Mouse (Mus musculus): ENCODE data around the gene Zkscan5. TPM values are rescaled to one million over a fixed set of nuclear protein-coding genes. Genes with fewer than 3 reads are reported as not detected.
A peak's percentile ranks its signal among the peaks of the same experiment; 100 is the strongest.

The Zkscan5 gene
- 20.4 and 21.0 TPM in 2 replicates for polyA plus RNA-seq (2014; fragmentation: Nextera tagmentation; extraction: Ambion mirVana)

GRCm38 (mm10) chr5:145203936-145204691 lies at the start of gene Zkscan5:
Gene Zkscan5 (plus strand): TSS chr5:145204562.
- peak; percentile 97 for ATAC-seq (replicated peaks; ENCODE audit: insufficient number of reproducible peaks, low FRiP score, low TSS enrichment, low read depth)
- peak within 1 kb of the TSS; percentile 64 for H3K4me3 ChIP-seq (ENCODE audit: low read depth, low read length)
- H3K27me3 ChIP-seq (ENCODE audit: control insufficient read depth, insufficient read depth, low read length): no peaks in the 10 kb centered on the region
- no peaks in the 10 kb centered on the region for H3K9me3 ChIP-seq (replicated peaks; ENCODE audit: control insufficient read depth, low read length)
- under 1% methylated on average over 22 of the region's 22 CpGs for WGBS
- H3K36me3 ChIP-seq (replicated peaks; ENCODE audit: control insufficient read depth, insufficient read depth, low read depth, low read length): no peaks in the 10 kb centered on the region
- H3K9ac ChIP-seq (replicated peaks; ENCODE audit: low read length): peak within 1 kb of the TSS; percentile 67
- H3K4me2 ChIP-seq (ENCODE audit: low read depth, low read length): peak within 1 kb of the TSS; percentile 44
- peaks cover 3% of the 10 kb centered on the region; the same call in 1 of the 2 replicates for H3K4me1 ChIP-seq (ENCODE audit: control insufficient read depth, insufficient read depth, low read length)
- DNase-seq (ENCODE audit: low spot score): peak; percentile 98
- H3K27ac ChIP-seq (replicated peaks; ENCODE audit: low read depth, low read length): peak within 1 kb of the TSS; percentile 23

GRCm38 (mm10) chr5:145161361-145161760 lies 43.0 kb upstream of the Zkscan5 start:
- DNase-seq (ENCODE audit: low spot score) (no peak), ATAC-seq (replicated peaks; ENCODE audit: insufficient number of reproducible peaks, low FRiP score, low TSS enrichment, low read depth) (no peak)
- Histone ChIP-seq H3K27ac (replicated peaks; ENCODE audit: low read depth, low read length) (no peak overlapping the region), H3K4me3 (ENCODE audit: low read depth, low read length) (no peak overlapping the region), H3K4me1 (ENCODE audit: control insufficient read depth, insufficient read depth, low read length) (no peaks in the 10 kb centered on the region), H3K9me3 (replicated peaks; ENCODE audit: control insufficient read depth, low read length) (no peaks in the 10 kb centered on the region), H3K4me2 (ENCODE audit: low read depth, low read length) (no peak overlapping the region), H3K27me3 (ENCODE audit: control insufficient read depth, insufficient read depth, low read length) (no peaks in the 10 kb centered on the region), H3K36me3 (replicated peaks; ENCODE audit: control insufficient read depth, insufficient read depth, low read depth, low read length) (peaks cover 4% of the 10 kb centered on the region; the same call in 1 of the 2 replicates), H3K9ac (replicated peaks; ENCODE audit: low read length) (no peak overlapping the region)
- WGBS: 94% methylated on average over 14 of the region's 14 CpGs

GRCm38 (mm10) chr5:145164710-145165109 lies 39.7 kb upstream of the Zkscan5 start:
- H3K4me3 ChIP-seq (ENCODE audit: low read depth, low read length): no peak overlapping the region
- no peaks in the 10 kb centered on the region for H3K27me3 ChIP-seq (ENCODE audit: control insufficient read depth, insufficient read depth, low read length)
- no peaks in the 10 kb centered on the region; the same call in 1 of the 2 replicates for H3K36me3 ChIP-seq (replicated peaks; ENCODE audit: control insufficient read depth, insufficient read depth, low read depth, low read length)
- no peaks in the 10 kb centered on the region for H3K9me3 ChIP-seq (replicated peaks; ENCODE audit: control insufficient read depth, low read length)
- no peak overlapping the region for H3K9ac ChIP-seq (replicated peaks; ENCODE audit: low read length)
- no peak overlapping the region for H3K4me2 ChIP-seq (ENCODE audit: low read depth, low read length)
- 77% methylated on average over 3 of the region's 3 CpGs for WGBS
- H3K27ac ChIP-seq (replicated peaks; ENCODE audit: low read depth, low read length): no peak overlapping the region
- DNase-seq (ENCODE audit: low spot score) (no peak), ATAC-seq (replicated peaks; ENCODE audit: insufficient number of reproducible peaks, low FRiP score, low TSS enrichment, low read depth) (no peak)
- no peaks in the 10 kb centered on the region for H3K4me1 ChIP-seq (ENCODE audit: control insufficient read depth, insufficient read depth, low read length)

- DNase-seq (ENCODE audit: low spot score) (no peak), ATAC-seq (replicated peaks; ENCODE audit: insufficient number of reproducible peaks, low FRiP score, low TSS enrichment, low read depth) (no peak)
- H3K9me3 ChIP-seq (replicated peaks; ENCODE audit: control insufficient read depth, low read length): no peaks in the 10 kb centered on the region
- H3K9ac ChIP-seq (replicated peaks; ENCODE audit: low read length): no peak overlapping the region
- no peaks in the 10 kb centered on the region for H3K4me1 ChIP-seq (ENCODE audit: control insufficient read depth, insufficient read depth, low read length)
- no peak overlapping the region for H3K4me3 ChIP-seq (ENCODE audit: low read depth, low read length)
- no peaks in the 10 kb centered on the region; the same call in 1 of the 2 replicates for H3K36me3 ChIP-seq (replicated peaks; ENCODE audit: control insufficient read depth, insufficient read depth, low read depth, low read length)
- no peak overlapping the region for H3K4me2 ChIP-seq (ENCODE audit: low read depth, low read length)
- H3K27me3 ChIP-seq (ENCODE audit: control insufficient read depth, insufficient read depth, low read length): no peaks in the 10 kb centered on the region
- 83% methylated on average over 15 of the region's 15 CpGs for WGBS
- H3K27ac ChIP-seq (replicated peaks; ENCODE audit: low read depth, low read length): no peak overlapping the region
These were observed 39.2 kb upstream of the Zkscan5 start for GRCm38 (mm10) chr5:145165184-145165583.

- under 1% methylated on average over 49 of the region's 51 CpGs for WGBS
- no peaks in the 10 kb centered on the region; the same call in 1 of the 2 replicates for H3K36me3 ChIP-seq (replicated peaks; ENCODE audit: control insufficient read depth, insufficient read depth, low read depth, low read length)
These were observed 37.6 kb upstream of the Zkscan5 start, which contains the start of the genes Ptcd1 and Cpsf4 for GRCm38 (mm10) chr5:145166536-145167305. Gene Ptcd1 (minus strand): TSS chr5:145167108. Gene Cpsf4 (plus strand): TSS chr5:145167213.

GRCm38 (mm10) chr5:145167306-145167661 lies 37.1 kb upstream of the Zkscan5 start:
- H3K4me2 ChIP-seq (ENCODE audit: low read depth, low read length): peak overlapping the region; percentile 44
- H3K36me3 ChIP-seq (replicated peaks; ENCODE audit: control insufficient read depth, insufficient read depth, low read depth, low read length): no peaks in the 10 kb centered on the region; the same call in 1 of the 2 replicates
- H3K9me3 ChIP-seq (replicated peaks; ENCODE audit: control insufficient read depth, low read length): no peaks in the 10 kb centered on the region
- H3K4me3 ChIP-seq (ENCODE audit: low read depth, low read length): peak overlapping the region; percentile 95
- no peaks in the 10 kb centered on the region for H3K27me3 ChIP-seq (ENCODE audit: control insufficient read depth, insufficient read depth, low read length)
- DNase-seq (ENCODE audit: low spot score) (no peak), ATAC-seq (replicated peaks; ENCODE audit: insufficient number of reproducible peaks, low FRiP score, low TSS enrichment, low read depth) (peak; percentile 64; the same call in 1 of the 2 replicates)
- peak overlapping the region; percentile 52; the same call in 1 of the 2 replicates for H3K27ac ChIP-seq (replicated peaks; ENCODE audit: low read depth, low read length)
- H3K9ac ChIP-seq (replicated peaks; ENCODE audit: low read length): peak overlapping the region; percentile 97
- WGBS: 0% methylated on average over 28 of the region's 28 CpGs
- no peaks in the 10 kb centered on the region for H3K4me1 ChIP-seq (ENCODE audit: control insufficient read depth, insufficient read depth, low read length)

More at GRCm38 (mm10) chr5:145166536-145167305, 37.6 kb upstream of the Zkscan5 start, which contains the start of the genes Ptcd1 and Cpsf4:
- no peaks in the 10 kb centered on the region for H3K9me3 ChIP-seq (replicated peaks; ENCODE audit: control insufficient read depth, low read length)
- H3K27me3 ChIP-seq (ENCODE audit: control insufficient read depth, insufficient read depth, low read length): no peaks in the 10 kb centered on the region
- peak within 1 kb of the TSS; percentile 69 for H3K4me2 ChIP-seq (ENCODE audit: low read depth, low read length)
- peak within 1 kb of the TSS; percentile 97 for H3K9ac ChIP-seq (replicated peaks; ENCODE audit: low read length)
- peak within 1 kb of the TSS; percentile 71 for H3K27ac ChIP-seq (replicated peaks; ENCODE audit: low read depth, low read length)
- peak within 1 kb of the TSS; percentile 95 for H3K4me3 ChIP-seq (ENCODE audit: low read depth, low read length)
- DNase-seq (ENCODE audit: low spot score): peak; percentile 100
- no peaks in the 10 kb centered on the region for H3K4me1 ChIP-seq (ENCODE audit: control insufficient read depth, insufficient read depth, low read length)
- ATAC-seq (replicated peaks; ENCODE audit: insufficient number of reproducible peaks, low FRiP score, low TSS enrichment, low read depth): peak; percentile 96

- WGBS: 86% methylated on average over 18 of the region's 18 CpGs
- Histone ChIP-seq H3K36me3 (replicated peaks; ENCODE audit: control insufficient read depth, insufficient read depth, low read depth, low read length) (peaks cover 11% of the 10 kb centered on the region), H3K4me3 (ENCODE audit: low read depth, low read length) (no peak overlapping the region), H3K4me1 (ENCODE audit: control insufficient read depth, insufficient read depth, low read length) (no peaks in the 10 kb centered on the region), H3K27ac (replicated peaks; ENCODE audit: low read depth, low read length) (no peak overlapping the region), H3K9me3 (replicated peaks; ENCODE audit: control insufficient read depth, low read length) (no peaks in the 10 kb centered on the region), H3K27me3 (ENCODE audit: control insufficient read depth, insufficient read depth, low read length) (no peaks in the 10 kb centered on the region), H3K9ac (replicated peaks; ENCODE audit: low read length) (no peak overlapping the region), H3K4me2 (ENCODE audit: low read depth, low read length) (no peak overlapping the region)
- DNase-seq (ENCODE audit: low spot score) (no peak), ATAC-seq (replicated peaks; ENCODE audit: insufficient number of reproducible peaks, low FRiP score, low TSS enrichment, low read depth) (no peak)
These were observed 25.8 kb upstream of the Zkscan5 start for GRCm38 (mm10) chr5:145178461-145178980.

Measured in embryonic facial prominence, embryonic 11.5 days (tissue).